Mouse (Mus musculus): Measurements from ENCODE around the gene Tmcc1.
"Not testable (repeated sequence)": the region's sequence is repeated elsewhere in the genome, so short reads cannot be mapped to it uniquely, and the experiment has no call there.

The Tmcc1 gene

DNA sequence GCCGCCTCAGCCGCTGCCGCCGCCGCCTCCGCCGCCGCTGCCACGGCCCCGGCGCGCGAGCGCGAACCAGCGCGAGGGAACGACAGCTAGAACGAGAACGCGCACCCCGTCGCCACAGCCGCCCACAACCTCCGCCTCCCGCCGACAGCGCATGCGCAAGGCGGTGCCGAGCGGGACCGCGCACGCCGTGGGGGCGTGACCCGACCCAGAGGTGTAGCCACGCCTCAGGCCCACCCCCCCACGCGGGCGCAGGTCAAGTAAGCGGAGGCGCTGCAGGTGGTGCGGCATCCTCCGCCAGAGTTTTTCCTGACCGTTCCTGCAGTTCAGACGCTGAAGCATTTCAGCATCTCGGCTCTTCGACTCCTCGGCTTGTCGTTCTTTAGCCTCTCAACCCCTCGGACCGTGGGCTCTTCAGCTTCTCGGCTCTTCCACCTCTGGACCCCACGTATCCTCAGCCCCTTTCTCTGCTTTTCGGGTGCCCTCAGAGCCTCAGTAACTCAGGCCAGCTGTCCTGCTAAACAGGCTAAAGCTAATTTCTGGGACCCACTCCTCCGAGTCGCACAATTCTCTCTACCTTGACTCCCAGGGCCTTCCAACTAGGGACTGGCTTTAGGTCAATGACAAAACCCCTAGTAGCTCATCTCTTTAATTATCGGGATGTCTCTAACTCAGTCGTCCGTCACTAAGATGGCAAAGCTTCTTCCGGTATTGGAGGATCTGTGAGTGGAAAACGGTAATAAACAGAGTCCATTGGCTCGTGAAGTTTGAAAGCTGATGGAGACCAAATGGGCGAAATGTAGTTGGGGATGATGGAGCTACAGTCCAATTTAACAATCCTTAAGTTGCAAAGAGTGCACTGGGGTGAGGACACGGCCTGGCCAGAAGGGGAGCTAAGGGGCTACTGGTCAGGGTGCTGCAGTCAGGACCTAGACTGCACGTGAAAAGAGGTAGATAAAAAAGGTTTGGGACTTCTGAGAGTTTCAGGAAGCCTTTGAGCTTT is at the start of gene Tmcc1:
Gene Tmcc1, minus strand, starts transcription at position 93 of the 1,000 bp plus-strand sequence.
- DNase-seq: peak; percentile 100

GRCm38 (mm10) chr6:116240371-116240770 is 47.1 kb upstream of the Tmcc1 start:
- DNase-seq: no peak

DNA sequence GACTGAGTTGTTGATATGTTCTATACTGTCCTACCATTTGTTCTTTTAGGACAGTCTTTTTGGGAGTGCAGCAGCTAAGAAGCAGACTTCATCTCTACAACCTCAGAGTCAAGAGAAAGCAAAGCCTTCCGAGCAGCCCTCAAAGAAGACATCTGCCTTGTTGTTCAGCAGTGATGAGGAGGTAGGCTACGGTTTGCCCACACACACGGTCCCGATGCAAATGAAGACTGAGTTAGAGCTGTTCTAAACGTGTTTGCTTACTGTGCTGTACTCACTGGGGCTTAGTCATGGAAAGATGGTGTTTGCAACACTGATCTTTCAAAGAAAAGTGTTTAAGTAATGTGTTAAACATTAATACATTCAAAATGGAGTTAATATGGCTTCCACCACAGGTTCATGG is 44.8 kb upstream of the Tmcc1 start:
- DNase-seq: no peak

- DNase-seq: no peak
Observed at GRCm38 (mm10) chr6:116235336-116235735, 42.0 kb upstream of the Tmcc1 start.

DNA sequence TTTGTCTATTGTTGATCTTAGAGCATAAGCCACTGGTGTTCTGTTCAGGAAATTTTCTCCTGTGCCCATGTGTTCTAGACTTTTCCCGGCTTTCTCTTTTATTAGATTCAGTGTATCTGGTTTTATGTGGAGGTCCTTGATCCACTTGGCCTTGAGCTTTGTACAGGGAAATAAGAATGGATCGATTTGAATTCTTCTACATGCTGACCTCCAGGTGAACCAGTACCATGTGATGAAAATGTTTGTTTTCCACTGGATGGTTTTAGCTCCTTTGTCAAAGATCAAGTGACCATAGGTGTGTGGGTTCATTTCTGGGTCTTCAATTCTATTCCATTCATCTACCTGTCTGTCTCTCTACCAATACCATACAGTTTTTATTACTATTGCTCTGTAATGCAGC is 41.5 kb upstream of the Tmcc1 start:
- DNase-seq: not testable (repeated sequence)

GRCm38 (mm10) chr6:116228785-116229525 is 35.7 kb upstream of the Tmcc1 start:
- peak; percentile 74 for DNase-seq

DNA sequence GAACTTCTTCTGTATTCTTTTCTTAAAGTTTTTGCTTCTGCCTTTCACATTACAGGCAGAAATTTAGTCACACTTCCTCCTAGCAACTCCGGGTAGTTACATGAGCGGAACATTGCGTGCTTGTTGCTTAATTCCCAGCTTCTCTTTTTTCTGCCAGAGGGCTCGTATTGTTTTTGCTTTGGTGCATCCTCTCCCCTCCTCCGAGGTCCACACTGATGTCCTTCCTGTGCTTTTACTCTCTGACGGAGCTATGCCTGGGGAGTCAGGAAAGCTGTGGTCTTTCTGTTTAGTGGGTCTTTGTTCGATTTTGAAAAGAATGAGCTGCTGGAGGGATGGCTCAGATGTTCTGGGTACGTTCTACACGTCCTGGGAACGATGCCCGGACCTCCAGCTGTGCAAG is 34.5 kb upstream of the Tmcc1 start:
- DNase-seq: no peak

DNA sequence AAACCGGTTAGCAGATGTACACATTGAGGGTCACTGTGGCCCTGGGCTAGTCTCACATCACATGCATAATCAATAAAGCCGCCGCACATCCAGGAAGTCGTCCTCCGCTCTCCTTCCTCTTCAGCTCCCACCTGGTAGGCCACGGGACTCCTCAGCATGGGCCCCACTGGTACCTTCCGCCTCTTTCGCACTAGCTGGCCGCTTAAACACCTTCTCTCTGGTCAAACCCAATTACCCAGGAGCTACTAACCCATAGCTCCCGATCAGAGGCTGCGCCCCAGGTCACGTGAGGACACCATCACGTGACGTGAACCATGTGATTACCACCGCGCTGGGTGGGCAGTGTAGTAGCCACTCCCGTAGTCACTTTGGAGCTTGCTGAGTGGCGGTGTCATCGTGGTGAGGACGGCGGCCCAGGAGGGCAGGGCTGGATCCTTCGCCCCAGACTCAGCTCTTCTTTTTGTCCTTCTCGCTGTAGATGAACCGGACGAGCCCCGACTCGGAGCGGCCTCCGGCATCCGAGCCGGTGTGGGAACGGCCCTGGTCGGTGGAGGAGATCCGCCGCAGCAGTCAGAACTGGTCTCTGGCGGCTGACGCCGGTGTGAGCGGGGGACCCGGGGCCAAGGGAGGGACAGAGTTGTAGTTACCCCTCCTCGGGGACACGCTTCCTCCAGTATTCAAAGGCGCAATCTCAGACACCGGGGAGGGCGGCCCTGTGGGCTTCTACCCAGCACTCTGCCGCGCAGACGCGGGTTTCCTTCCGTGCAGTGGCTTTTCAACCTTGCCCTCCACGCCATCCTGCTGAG is 14.6 kb upstream of the Tmcc1 start, which contains the start of gene Washc2:
Gene Washc2, plus strand, starts transcription at position 310 of the 806 bp plus-strand sequence.
- DNase-seq: peak; percentile 89

DNA sequence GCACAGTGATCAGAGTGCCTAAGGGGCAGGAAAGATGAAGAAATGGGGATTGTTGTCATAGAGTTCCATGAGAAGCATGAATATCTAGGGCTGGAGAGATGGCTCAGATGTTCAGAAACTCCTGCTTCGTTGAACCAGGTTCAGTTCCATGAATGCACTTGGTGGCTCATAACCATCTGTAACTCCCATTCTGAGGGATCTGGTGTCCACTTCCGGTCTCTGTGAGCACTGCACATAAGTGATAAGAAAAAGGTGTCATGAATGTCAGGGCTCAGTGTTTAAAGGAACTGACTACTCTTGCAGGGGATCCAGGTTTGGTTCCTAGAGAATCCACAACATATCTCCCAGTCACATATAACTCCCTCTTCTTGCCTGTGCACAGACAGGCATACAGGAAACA is 6.4 kb upstream of the Tmcc1 start:
- no peak for DNase-seq

DNA sequence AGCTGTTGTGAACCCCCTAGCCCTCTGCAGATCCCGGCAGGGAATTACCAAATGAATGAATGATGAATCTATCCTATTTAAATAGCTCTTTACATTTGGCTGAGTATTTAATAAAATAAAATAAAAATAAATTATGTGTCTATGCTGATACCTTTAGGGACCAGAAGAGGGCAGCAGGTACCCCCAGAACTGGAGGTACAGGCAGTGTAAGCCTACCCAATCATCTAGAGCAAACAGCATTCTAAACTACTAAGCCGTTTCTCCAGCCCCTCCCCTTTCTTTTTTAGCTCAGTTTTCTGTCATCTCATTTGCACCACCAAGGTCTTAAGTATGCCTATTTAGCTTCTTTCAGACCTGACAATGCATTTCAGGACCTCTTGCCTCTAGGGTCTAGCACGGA is 4.9 kb upstream of the Tmcc1 start:
- peak; percentile 39 for DNase-seq

- DNase-seq: no peak
Observed at GRCm38 (mm10) chr6:116195811-116196210, 2.5 kb upstream of the Tmcc1 start.

DNA sequence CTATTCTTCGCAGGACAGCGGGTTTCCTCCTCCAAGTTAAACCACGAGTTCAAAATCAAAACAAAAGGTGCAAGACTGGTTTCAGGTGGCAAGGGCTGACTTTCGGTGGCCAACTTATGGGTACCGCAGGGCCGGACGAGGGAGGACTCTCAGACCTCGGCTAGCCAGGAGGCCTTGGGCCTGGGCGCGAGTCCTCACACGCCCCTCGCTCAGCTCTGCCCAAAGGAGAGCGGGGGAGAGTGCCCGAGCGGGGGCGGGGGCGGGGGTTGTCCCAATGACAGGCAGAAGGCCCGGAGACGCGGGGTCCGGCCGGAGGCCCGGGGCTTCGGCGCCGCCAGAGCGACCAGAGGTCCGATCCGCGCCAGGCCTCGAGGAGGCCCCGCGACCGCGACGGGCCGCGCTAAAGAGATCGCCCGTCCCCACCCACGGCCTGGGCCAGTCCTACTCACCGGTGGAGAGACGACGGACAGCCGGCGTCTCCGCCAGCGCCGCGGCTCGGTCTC is 426 bp downstream of the Tmcc1 start:
- DNase-seq: no peak

GRCm38 (mm10) chr6:116189417-116189816 is 3.9 kb downstream of the Tmcc1 start:
- no peak for DNase-seq

- no peak for DNase-seq
Observed at GRCm38 (mm10) chr6:116186485-116186884, 6.8 kb downstream of the Tmcc1 start.

GRCm38 (mm10) chr6:116183509-116183908 is 9.8 kb downstream of the Tmcc1 start:
- no peak for DNase-seq

DNA sequence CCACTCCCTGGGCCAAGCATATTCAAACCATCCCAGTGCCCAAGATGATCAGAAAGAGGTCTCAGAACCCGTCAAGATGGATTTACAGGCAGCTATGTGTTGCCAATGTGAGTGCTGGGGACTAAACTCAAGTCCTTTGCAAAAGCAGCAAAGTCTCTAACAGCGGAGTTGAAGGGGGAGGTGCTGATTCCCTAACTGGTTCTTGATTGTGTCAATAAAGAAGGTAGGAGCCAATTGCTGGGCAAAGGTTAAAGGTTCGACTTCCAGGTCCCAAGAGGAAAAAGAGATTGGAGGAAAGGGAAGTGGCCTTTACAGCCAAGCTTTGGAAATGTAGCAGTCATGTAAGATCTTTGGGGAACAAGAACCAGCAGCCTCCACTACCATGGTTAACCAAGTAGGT is 12.6 kb downstream of the Tmcc1 start:
- no peak for DNase-seq

DNA sequence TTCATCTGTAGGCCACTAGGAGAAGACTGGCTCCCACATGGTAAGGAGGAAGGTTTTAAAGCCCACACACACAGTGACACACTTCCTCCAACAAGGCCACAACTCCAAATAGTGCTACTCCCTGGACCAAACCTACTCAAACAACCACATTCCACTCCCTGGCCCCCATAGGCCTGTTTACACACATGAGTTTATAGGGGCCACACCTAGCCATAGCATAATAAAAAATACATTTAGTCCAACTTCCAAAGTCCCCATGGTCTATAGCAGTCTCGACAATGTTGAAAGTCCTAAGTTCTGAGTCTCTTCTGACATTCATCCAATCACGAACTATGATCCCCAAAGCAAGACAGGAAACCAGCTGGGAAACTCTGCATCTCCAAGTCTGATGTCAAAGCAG is 14.9 kb downstream of the Tmcc1 start:
- no peak for DNase-seq

- DNase-seq: not testable (repeated sequence)
Observed at GRCm38 (mm10) chr6:116173511-116174099, 19.7 kb downstream of the Tmcc1 start.

DNA sequence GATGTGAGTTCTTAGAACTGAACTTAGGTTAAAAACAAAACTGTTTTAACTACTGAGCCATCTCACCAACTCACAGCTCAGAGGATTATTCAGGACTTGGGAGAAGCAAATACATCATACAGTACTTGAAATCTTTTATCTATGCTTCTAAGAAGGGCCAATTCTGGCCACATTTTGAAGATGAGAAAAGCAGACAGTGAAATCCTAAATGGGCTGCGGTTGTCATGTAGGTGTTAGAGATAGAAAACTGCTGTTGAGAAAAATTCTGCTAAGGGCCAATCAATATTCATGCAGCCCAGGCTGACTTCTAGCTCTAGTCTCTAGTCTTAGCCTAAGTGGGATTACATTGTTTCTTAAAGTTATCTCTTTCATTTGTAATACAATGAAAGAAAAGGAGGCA is 26.9 kb downstream of the Tmcc1 start:
- no peak for DNase-seq

GRCm38 (mm10) chr6:116154854-116155624 is 38.2 kb downstream of the Tmcc1 start:
- DNase-seq: no peak

GRCm38 (mm10) chr6:116147386-116147785 is 45.9 kb downstream of the Tmcc1 start:
- no peak for DNase-seq
